Mouse (Mus musculus): ENCODE data around the gene Dse. TPM values are rescaled to one million over a fixed set of nuclear protein-coding genes. Genes with fewer than 3 reads are reported as not detected.

The Dse gene
- polyA plus RNA-seq, 1 experiment from 2014 or later: 44.5 TPM

DNA sequence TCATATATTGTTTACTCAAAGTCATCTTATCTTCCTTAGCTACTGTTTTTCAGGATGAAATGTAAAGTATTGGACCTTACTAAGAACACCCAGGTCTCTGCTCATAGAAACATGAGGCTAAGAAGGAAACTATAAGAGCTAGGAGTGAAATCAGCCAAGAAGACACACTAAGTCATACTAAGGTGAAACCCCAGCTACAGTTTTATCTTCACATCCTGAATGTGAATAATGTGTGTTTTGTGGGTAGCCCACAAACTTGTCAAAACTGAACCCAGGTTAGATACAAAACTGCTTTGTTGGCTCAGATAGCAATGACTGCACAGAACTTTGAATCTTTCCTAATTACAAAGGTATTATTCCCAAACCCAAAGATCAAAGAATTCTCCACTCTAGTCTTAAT, 89.7 kb downstream of the Dse start:
- Histone ChIP-seq H3K4me1 (no peaks in the 10 kb centered on the region), H3K27ac (no peak overlapping the region), H3K4me2 (replicated peaks) (no peak overlapping the region), H3K4me3 (no peak overlapping the region), H3K9ac (no peak overlapping the region), H3K9me3 (no peaks in the 10 kb centered on the region), H3K36me3 (no peaks in the 10 kb centered on the region), H3K27me3 (no peaks in the 10 kb centered on the region)
- no peak for ATAC-seq (ENCODE audit: low FRiP score, low read depth)

DNA sequence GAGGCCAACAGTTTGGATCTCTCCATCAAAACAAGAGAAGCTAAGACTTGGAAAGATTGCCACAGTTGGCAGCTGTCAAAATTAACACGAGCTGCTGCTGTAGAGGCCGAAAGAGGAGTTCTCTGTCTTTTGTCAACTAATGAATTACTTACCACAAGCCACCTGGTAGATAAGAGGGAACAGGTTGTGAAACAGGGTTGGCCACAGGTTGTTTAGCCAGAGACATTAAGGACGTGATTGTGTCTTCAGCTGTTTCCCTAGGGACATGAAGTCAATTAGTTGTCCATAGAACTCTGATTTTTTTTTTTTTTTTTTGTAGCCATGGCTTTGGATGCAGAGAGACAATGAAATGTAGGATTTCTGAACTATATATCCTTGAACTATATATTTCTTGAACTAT, 90.4 kb downstream of the Dse start:
- no peak overlapping the region for H3K9ac ChIP-seq
- H3K4me2 ChIP-seq (replicated peaks): no peak overlapping the region
- H3K36me3 ChIP-seq: no peaks in the 10 kb centered on the region
- H3K9me3 ChIP-seq: no peaks in the 10 kb centered on the region
- no peaks in the 10 kb centered on the region for H3K4me1 ChIP-seq
- H3K4me3 ChIP-seq: no peak overlapping the region
- H3K27me3 ChIP-seq: no peaks in the 10 kb centered on the region
- no peak overlapping the region for H3K27ac ChIP-seq
- no peak for ATAC-seq (ENCODE audit: low FRiP score, low read depth)
- 47% methylated on average over 3 of the region's 3 CpGs for WGBS

DNA sequence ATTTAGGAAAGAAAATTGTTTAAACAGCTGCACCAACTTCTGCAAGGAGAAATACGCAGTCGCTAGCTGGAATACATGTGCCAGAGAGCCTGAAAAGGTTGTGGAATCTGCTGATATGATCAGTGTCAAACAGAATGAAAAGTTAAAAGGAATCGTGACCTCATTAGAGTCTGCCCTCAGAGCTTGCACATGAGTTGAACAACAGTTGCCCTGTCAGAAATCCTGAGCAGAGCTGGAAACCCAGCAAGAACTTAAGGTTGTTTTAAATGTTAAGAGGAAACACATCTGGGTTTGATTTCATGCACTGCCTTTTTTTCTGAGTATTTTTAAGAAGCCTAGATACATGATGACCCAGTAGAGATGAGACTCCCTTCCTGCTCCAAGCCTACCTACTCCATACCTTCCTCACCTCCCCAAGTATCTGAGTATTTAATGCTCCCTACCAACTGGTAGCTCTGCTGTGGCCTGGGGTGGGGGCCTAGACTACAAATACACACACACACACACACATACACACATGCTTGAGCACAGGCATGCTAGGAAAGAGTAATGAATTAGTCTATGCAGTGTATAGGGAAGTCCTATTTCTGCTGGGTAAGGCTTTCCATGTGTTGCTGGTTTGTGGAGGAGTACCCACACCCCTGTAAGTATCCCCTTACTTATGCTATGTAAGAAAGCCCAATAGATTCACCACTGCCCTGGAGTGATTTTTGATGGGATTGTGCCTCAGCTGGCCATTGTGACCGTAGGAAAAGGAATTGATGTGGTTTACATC, 95.4 kb downstream of the Dse start:
- Histone ChIP-seq H3K27me3 (no peaks in the 10 kb centered on the region), H3K36me3 (no peaks in the 10 kb centered on the region), H3K27ac (no peak overlapping the region; the same call in 1 of the 2 replicates), H3K9ac (no peak overlapping the region), H3K4me2 (replicated peaks) (no peak overlapping the region), H3K4me3 (no peak overlapping the region), H3K4me1 (no peaks in the 10 kb centered on the region), H3K9me3 (no peaks in the 10 kb centered on the region)
- WGBS: 42% methylated on average over 4 of the region's 4 CpGs
- ATAC-seq (ENCODE audit: low FRiP score, low read depth): 0 out of 2 replicates have a peak, but pooled peaks have one; percentile 28

DNA sequence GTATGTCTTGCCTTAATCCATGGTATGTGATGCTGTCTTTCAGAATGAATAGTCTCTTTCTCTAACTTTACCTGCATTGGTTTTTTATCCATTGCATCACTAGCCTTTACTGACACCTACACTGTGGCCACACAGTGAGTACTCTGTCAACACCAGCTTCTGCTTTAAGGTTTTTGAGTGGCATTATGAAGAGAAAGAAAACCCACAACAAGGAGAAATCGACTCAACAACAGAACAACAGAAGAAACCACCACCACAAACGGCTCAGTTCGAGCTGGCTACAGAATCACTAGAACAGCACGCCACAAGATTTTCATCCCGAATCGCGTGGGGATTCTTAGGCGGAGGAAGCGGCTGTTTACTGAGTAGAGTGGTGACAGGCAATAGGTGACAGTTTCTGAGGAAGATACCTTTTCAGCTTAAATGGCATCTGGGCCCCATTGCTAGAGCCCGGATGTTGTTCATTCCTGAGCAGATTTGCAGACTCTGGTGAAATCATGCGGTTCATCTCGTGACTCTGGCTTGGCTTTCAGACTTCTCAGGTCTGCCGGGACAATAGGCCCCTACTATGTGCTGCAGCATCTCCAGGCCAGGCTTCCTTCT, 96.6 kb downstream of the Dse start:
- Histone ChIP-seq H3K4me3 (no peak overlapping the region), H3K4me1 (no peaks in the 10 kb centered on the region), H3K4me2 (replicated peaks) (no peak overlapping the region), H3K36me3 (no peaks in the 10 kb centered on the region), H3K27me3 (no peaks in the 10 kb centered on the region), H3K9me3 (no peaks in the 10 kb centered on the region), H3K9ac (no peak overlapping the region), H3K27ac (no peak overlapping the region)
- WGBS: 86% methylated on average over 13 of the region's 13 CpGs
- ATAC-seq (ENCODE audit: low FRiP score, low read depth): no peak

Other genes with a start within 250 kb of the Dse start
- 146 and 152 TPM in 2 replicates for gene Rwdd1, start 188.1 kb downstream of the Dse start, polyA plus RNA-seq (2015; fragmentation: Nextera tagmentation; extraction: Ambion mirVana)
- gene Trappc3l, start 170.1 kb downstream of the Dse start, polyA plus RNA-seq (2015; fragmentation: Nextera tagmentation; extraction: Ambion mirVana): not detected in 2 replicates
- gene Calhm4, start 163.4 kb downstream of the Dse start, polyA plus RNA-seq (2015; fragmentation: Nextera tagmentation; extraction: Ambion mirVana): 0.06 TPM in 1 of 2 replicates, not detected in the other
- gene Calhm5, start 111.2 kb downstream of the Dse start, polyA plus RNA-seq (2015; fragmentation: Nextera tagmentation; extraction: Ambion mirVana): 0.45 and 0.51 TPM in 2 replicates
- gene Calhm6, start 79.7 kb downstream of the Dse start, polyA plus RNA-seq (2015; fragmentation: Nextera tagmentation; extraction: Ambion mirVana): 1.0 and 1.3 TPM in 2 replicates
- 91.0 and 93.1 TPM in 2 replicates for gene Tspyl1, start 74.5 kb upstream of the Dse start, polyA plus RNA-seq (2015; fragmentation: Nextera tagmentation; extraction: Ambion mirVana)
- gene Tspyl4, start 89.7 kb upstream of the Dse start, polyA plus RNA-seq (2015; fragmentation: Nextera tagmentation; extraction: Ambion mirVana): 22.2 and 24.7 TPM in 2 replicates
- 1.6 and 4.3 TPM in 2 replicates for gene Col10a1, start 182.3 kb upstream of the Dse start, polyA plus RNA-seq (2015; fragmentation: Nextera tagmentation; extraction: Ambion mirVana)
- 8.5 and 10.5 TPM in 2 replicates for gene Nt5dc1, start 210.8 kb upstream of the Dse start, polyA plus RNA-seq (2015; fragmentation: Nextera tagmentation; extraction: Ambion mirVana)

Measured in limb, embryonic 13.5 days (tissue).